Mouse (Mus musculus) heart, postnatal 4 days (tissue): ENCODE results near the gene Avpr1b. TPM values are rescaled to one million over a fixed set of nuclear protein-coding genes. Genes with fewer than 3 reads are reported as not detected.
A peak's percentile ranks its signal among the peaks of the same experiment; 100 is the strongest.

Experiments used
- DNase-seq: peaks from one replicate; pipeline ENCODE4 v3.0.0; 2021
- total RNA-seq, 2 experiments: library from RNA; stranded (reverse); gene quantifications; 2 replicates each; pipeline ENCODE4 v1.2.3; 2021

The Avpr1b gene
- total RNA-seq, 2 experiments from 2014 or later, result not detected

GRCm38 (mm10) chr1:131623644-131624043 is 24.6 kb downstream of the Avpr1b start:
- no peak for DNase-seq

- DNase-seq, result no peak
Measured at GRCm38 (mm10) chr1:131624175-131624835, 25.3 kb downstream of the Avpr1b start.

GRCm38 (mm10) chr1:131626200-131626599 is 27.2 kb downstream of the Avpr1b start:
- DNase-seq, result no peak

- DNase-seq, result peak; percentile 20
Measured at GRCm38 (mm10) chr1:131632216-131632615, 33.2 kb downstream of the Avpr1b start.

- DNase-seq, result no peak
Measured at GRCm38 (mm10) chr1:131634495-131634894, 35.5 kb downstream of the Avpr1b start.

- no peak for DNase-seq
Measured at GRCm38 (mm10) chr1:131637791-131638540, 38.9 kb downstream of the Avpr1b start, which contains the start of gene Ctse. Ctse (plus strand) TSS chr1:131638306.

GRCm38 (mm10) chr1:131638541-131639421 is 39.7 kb downstream of the Avpr1b start:
- DNase-seq, result no peak

GRCm38 (mm10) chr1:131640062-131640461 is 41.0 kb downstream of the Avpr1b start:
- no peak for DNase-seq

GRCm38 (mm10) chr1:131641565-131641964 is 42.5 kb downstream of the Avpr1b start:
- DNase-seq, result no peak

- no peak for DNase-seq
Measured at GRCm38 (mm10) chr1:131642251-131642650, 43.2 kb downstream of the Avpr1b start.

GRCm38 (mm10) chr1:131652670-131653443 is 53.8 kb downstream of the Avpr1b start:
- DNase-seq, result no peak

- no peak for DNase-seq
Measured at GRCm38 (mm10) chr1:131655601-131656000, 56.6 kb downstream of the Avpr1b start.

GRCm38 (mm10) chr1:131657945-131658354 is 58.9 kb downstream of the Avpr1b start:
- DNase-seq, result peak; percentile 94

GRCm38 (mm10) chr1:131659512-131660085 is 60.6 kb downstream of the Avpr1b start:
- DNase-seq, result no peak

- DNase-seq, result no peak
Measured at GRCm38 (mm10) chr1:131660266-131660665, 61.2 kb downstream of the Avpr1b start.

GRCm38 (mm10) chr1:131660716-131661472 is 61.9 kb downstream of the Avpr1b start:
- DNase-seq, result no peak
